Mouse (Mus musculus) stomach, postnatal 0 days (tissue): ENCODE results near the gene Crtap. TPM values are rescaled to one million over a fixed set of nuclear protein-coding genes. Genes with fewer than 3 reads are reported as not detected.

Source experiments
- ATAC-seq: fragments of 200-750 bp; cut with Nextera tagmentation; 2 replicates; pipeline ENCODE4 v1.8.0; 2017; ENCODE audit not compliant: low FRiP score, low TSS enrichment
- DNase-seq: peaks from one replicate; pipeline ENCODE4 v3.0.0-alpha.2; 2016; ENCODE audit warnings: low spot score
- H3K27ac ChIP-seq: fragments of 300-500 bp; sonication (generic); replicated peaks from 2 replicates; pipeline ENCODE4 v1.5.1; 2014; ENCODE audit warnings: mild to moderate bottlenecking, control low read depth
- H3K27me3 ChIP-seq: fragments of 300-500 bp; sonication (generic); 2 replicates; pipeline ENCODE4 v1.6.1; 2014; ENCODE audit warnings: low read length; ENCODE audit not compliant: control insufficient read depth, insufficient read depth
- H3K36me3 ChIP-seq: fragments of 300-500 bp; sonication (generic); 2 replicates; pipeline ENCODE4 v1.6.1; 2014; ENCODE audit warnings: low read length, mixed read lengths; ENCODE audit not compliant: control insufficient read depth, insufficient read depth
- H3K4me1 ChIP-seq: fragments of 300-500 bp; sonication (generic); replicated peaks from 2 replicates; pipeline ENCODE4 v1.6.1; 2014; ENCODE audit warnings: antibody characterized with exemption; ENCODE audit not compliant: control insufficient read depth, insufficient read depth
- H3K4me2 ChIP-seq: fragments of 300-500 bp; sonication (generic); replicated peaks from 2 replicates; pipeline ENCODE4 v1.6.1; 2014; ENCODE audit warnings: low read depth, mild to moderate bottlenecking, control low read depth, moderate library complexity
- H3K4me3 ChIP-seq: fragments of 300-500 bp; sonication (generic); 2 replicates; pipeline ENCODE4 v1.5.1; 2014; ENCODE audit warnings: low read depth, low read length, control low read depth
- H3K9ac ChIP-seq: fragments of 300-500 bp; sonication (generic); 2 replicates; pipeline ENCODE4 v1.6.1; 2014; ENCODE audit warnings: mild to moderate bottlenecking, low read length, control low read depth, mixed read lengths
- H3K9me3 ChIP-seq: fragments of 300-500 bp; sonication (generic); 2 replicates; pipeline ENCODE4 v1.6.1; 2016; ENCODE audit warnings: low read length; ENCODE audit not compliant: control insufficient read depth
- CTCF ChIP-seq: IDR thresholded peaks from 2 replicates; pipeline ENCODE4 v1.5.1; 2016; ENCODE audit warnings: antibody characterized with exemption, low read depth, mild to moderate bottlenecking, moderate library complexity
- EP300 ChIP-seq: optimal IDR thresholded peaks from 2 replicates; pipeline ENCODE3; 2016; ENCODE audit warnings: antibody characterized with exemption
- WGBS: fragments of 180-500 bp; shearing (Covaris S2); extraction: QIAGEN DNeasy Blood & Tissue Kit; methylation state at CpG from one replicate; pipeline ENCODE4 v1.1.7; 2014; 5-methylcytosine and 5-hydroxymethylcytosine counted together
- polyA plus RNA-seq: library from polyadenylated mRNA; unstranded; fragments of >200 nt; fragmentation: Nextera tagmentation; extraction: Ambion mirVana; gene quantifications from 2 replicates; pipeline ENCODE4 v1.2.1, GENCODE M21; 2015

The Crtap gene
- polyA plus RNA-seq, 1 experiment from 2014 or later = 85.5 TPM

DNA sequence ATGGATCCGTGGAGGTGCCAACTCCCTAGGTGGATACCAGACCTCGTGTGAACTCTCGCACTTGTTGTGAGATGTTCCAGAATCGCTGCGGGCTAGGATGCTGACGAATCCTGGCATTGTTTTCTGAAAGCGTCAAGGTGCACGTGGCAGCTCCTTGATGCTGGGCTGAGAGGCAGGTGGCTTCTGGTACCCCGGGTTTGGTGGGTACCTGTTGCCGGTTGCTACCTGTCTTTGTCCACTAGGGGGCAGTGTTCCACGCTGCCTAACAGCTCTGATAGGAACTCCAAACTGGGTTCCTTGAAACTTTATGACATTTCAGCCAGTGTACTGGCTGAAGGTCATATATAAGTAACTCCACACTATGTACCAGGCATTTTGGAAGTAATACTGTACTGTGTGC lies 25.2 kb upstream of the Crtap start:
- WGBS = 28% methylated on average over 11 of the region's 11 CpGs
- Histone ChIP-seq H3K4me2 (no peak overlapping the region), H3K4me3 (no peak overlapping the region), H3K4me1 (no peaks in the 10 kb centered on the region), H3K9me3 (no peaks in the 10 kb centered on the region), H3K27ac (0 out of 2 replicates have a peak overlapping the region, but pooled peaks have one; percentile 18), H3K9ac (no peak overlapping the region), H3K27me3 (no peaks in the 10 kb centered on the region), H3K36me3 (no peaks in the 10 kb centered on the region; the same call in 1 of the 2 replicates)
- DNase-seq (peak; percentile 54), ATAC-seq (peak; percentile 16; the same call in 1 of the 2 replicates)
- TF ChIP-seq CTCF = peak; percentile 89
- no peak for TF ChIP-seq EP300

DNA sequence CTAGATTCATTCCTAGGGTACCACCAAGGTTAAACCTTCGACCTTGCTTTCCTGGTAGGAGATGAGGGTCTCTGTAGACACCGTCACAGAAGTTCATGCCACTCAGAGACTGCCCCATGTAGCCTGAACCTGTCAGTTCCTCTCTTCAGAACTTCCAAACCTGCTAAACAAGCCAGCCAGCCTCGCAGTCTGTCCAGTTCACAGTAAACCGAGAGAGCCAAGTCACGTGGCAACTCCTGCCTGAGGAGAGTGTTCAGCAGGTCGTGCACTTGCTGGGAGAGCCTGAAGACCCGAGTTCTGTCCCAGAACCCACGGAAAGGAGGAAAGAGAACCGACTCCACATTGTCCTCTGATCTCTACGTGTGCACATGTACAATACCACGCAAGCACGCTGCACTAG lies 23.4 kb upstream of the Crtap start:
- TF ChIP-seq CTCF (no peak), EP300 (no peak)
- Histone ChIP-seq H3K4me2 (no peak overlapping the region), H3K27me3 (no peaks in the 10 kb centered on the region), H3K4me1 (no peaks in the 10 kb centered on the region), H3K9ac (no peak overlapping the region), H3K27ac (no peak overlapping the region), H3K36me3 (peaks cover 6% of the 10 kb centered on the region), H3K9me3 (no peaks in the 10 kb centered on the region), H3K4me3 (no peak overlapping the region)
- WGBS = 76% methylated on average over 12 of the region's 12 CpGs
- no peak for ATAC-seq
- DNase-seq = no peak

DNA sequence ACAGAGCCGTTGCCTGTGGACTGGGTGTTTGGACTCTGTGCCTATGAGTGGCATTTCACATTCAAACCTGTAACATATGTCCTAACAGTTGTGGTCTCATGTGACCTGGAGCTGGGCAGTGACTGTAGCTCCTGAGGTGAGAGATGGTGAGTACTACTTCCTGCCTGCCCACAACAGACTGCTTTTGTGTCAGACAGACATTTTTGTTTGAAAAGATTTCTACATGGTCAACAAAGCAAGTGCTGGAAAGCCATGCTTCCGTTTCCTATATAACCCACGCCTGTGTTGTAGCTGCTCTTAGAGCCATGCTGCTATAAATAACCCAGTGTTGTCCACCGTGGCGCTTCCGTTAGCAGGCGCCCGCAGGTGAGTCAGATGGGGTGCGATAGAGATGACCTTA lies 21.9 kb upstream of the Crtap start:
- H3K27ac ChIP-seq = no peak overlapping the region
- peaks cover 9% of the 10 kb centered on the region for H3K36me3 ChIP-seq
- 82% methylated on average over 9 of the region's 9 CpGs for WGBS
- no peak overlapping the region for H3K4me3 ChIP-seq
- DNase-seq (no peak), ATAC-seq (peak; percentile 28; the same call in 1 of the 2 replicates)
- no peak overlapping the region for H3K9ac ChIP-seq
- H3K9me3 ChIP-seq = no peaks in the 10 kb centered on the region
- H3K27me3 ChIP-seq = no peaks in the 10 kb centered on the region
- no peak overlapping the region for H3K4me2 ChIP-seq
- no peaks in the 10 kb centered on the region for H3K4me1 ChIP-seq
- TF ChIP-seq EP300 (no peak), CTCF (no peak)

DNA sequence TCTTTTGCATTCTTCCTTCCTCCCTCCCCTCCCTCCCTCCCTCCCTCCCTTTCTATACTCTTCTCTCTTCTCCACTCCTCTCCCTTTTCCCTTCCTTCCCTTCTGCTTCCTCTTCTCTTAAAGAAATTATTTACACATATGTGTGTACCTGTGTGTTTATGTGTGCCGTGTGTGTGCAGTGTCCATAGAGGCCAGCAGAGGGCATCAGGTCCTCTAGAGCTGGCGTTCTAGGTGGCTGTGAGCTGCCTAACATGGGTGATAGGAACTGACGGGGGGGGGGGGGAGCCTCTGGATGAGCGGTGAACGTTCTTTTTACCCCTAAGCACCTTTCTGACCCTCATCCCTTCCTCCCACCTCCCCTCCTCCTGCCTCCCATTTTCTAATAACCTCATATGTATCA lies 20.8 kb upstream of the Crtap start:
- no peaks in the 10 kb centered on the region for H3K9me3 ChIP-seq
- DNase-seq (no peak), ATAC-seq (no peak)
- H3K36me3 ChIP-seq = peaks cover 12% of the 10 kb centered on the region
- peak; percentile 3; the same call in 1 of the 2 replicates for TF ChIP-seq CTCF
- no peak for TF ChIP-seq EP300
- 95% methylated on average over 5 of the region's 5 CpGs for WGBS
- H3K4me3 ChIP-seq = no peak overlapping the region
- no peaks in the 10 kb centered on the region for H3K4me1 ChIP-seq
- no peak overlapping the region for H3K4me2 ChIP-seq
- H3K27me3 ChIP-seq = no peaks in the 10 kb centered on the region
- no peak overlapping the region for H3K9ac ChIP-seq
- H3K27ac ChIP-seq = no peak overlapping the region

DNA sequence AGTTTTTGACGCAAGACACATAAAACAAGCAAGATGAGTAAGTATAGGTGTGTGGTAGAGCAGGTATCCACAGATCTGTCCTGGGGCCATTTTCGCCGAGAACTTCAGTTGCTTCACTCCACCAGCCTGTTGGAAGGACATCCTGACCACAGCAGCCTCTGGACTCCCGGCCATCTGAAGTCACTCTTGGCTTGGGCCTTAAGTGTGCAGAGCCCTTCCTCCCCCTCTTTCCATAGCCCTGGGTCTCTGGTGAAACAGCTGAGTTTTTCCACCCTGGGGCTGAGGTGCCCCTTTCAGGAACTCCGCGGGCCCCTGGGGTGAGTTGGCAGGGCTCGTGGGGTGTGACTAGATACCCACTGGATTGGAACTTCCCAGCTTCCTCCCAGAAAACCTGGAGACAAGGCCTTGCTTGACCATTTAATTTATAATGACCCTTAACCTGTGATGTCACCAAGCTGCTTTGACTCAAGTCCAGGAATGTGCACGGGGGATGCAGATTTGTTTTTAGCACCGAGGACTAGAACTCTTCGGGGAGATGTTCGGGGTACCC lies 19.9 kb upstream of the Crtap start:
- no peak for DNase-seq
- H3K9me3 ChIP-seq = no peaks in the 10 kb centered on the region
- H3K4me2 ChIP-seq = no peak overlapping the region
- no peaks in the 10 kb centered on the region for H3K4me1 ChIP-seq
- TF ChIP-seq EP300 = no peak
- no peaks in the 10 kb centered on the region for H3K27me3 ChIP-seq
- ATAC-seq = no peak
- H3K27ac ChIP-seq = no peak overlapping the region
- 93% methylated on average over 11 of the region's 11 CpGs for WGBS
- no peak overlapping the region for H3K9ac ChIP-seq
- H3K4me3 ChIP-seq = no peak overlapping the region
- H3K36me3 ChIP-seq = peaks cover 18% of the 10 kb centered on the region

DNA sequence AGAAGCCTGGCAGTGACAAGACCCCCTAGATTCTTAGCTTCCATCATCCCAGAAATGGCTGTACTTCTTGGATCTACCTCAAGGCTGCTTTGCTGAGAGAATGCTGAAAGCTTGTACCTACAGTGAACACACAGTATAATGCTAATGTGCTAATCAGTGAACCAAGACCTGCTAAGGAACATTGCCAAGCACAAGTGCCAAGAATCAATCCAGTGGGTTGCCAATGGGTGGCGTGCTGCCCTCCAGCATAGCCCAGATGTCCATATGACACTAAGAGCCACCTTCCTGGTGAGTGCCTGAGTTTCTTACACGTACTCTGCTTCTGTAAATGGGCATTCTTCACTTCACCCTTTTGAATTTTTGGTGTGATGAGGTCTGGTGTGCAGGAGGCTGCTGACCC lies 17.2 kb upstream of the Crtap start:
- no peak overlapping the region for H3K9ac ChIP-seq
- H3K4me2 ChIP-seq = no peak overlapping the region
- peaks cover 30% of the 10 kb centered on the region for H3K36me3 ChIP-seq
- ATAC-seq (no peak), DNase-seq (no peak)
- no peaks in the 10 kb centered on the region for H3K4me1 ChIP-seq
- H3K27me3 ChIP-seq = no peaks in the 10 kb centered on the region
- H3K9me3 ChIP-seq = 0 out of 2 replicates have a peak, but pooled peaks cover 6% of the 10 kb centered on the region
- 91% methylated on average over 2 of the region's 2 CpGs for WGBS
- H3K4me3 ChIP-seq = no peak overlapping the region
- H3K27ac ChIP-seq = no peak overlapping the region
- TF ChIP-seq CTCF = no peak
- TF ChIP-seq EP300 = no peak
